Mouse (Mus musculus) heart, adult 2 months (tissue): ENCODE data around the gene Mettl8. TPM values are rescaled to one million over a fixed set of nuclear protein-coding genes. Genes with fewer than 3 reads are reported as not detected.

Experiments
- DNase-seq, 2 experiments: peaks; one replicate each; pipeline ENCODE4 v3.0.0; 2021
- H3K27ac ChIP-seq: fragments of 200-600 bp; 2 replicates; pipeline ENCODE4 v1.8.1; 2022
- H3K27me3 ChIP-seq: fragments of 200-500 bp; 2 replicates; pipeline ENCODE4 v1.6.1; 2012; ENCODE audit warnings: mild to moderate bottlenecking, low read length, inconsistent platforms, mixed read lengths; ENCODE audit not compliant: control insufficient read depth, insufficient read depth
- H3K36me3 ChIP-seq: fragments of 200-500 bp; 2 replicates; pipeline ENCODE4 v1.6.1; 2012; ENCODE audit warnings: low read length, inconsistent platforms; ENCODE audit not compliant: control insufficient read depth, insufficient read depth
- H3K4me1 ChIP-seq: fragments of 200-500 bp; 2 replicates; pipeline ENCODE4 v1.6.1; 2011; ENCODE audit warnings: low read length; ENCODE audit not compliant: control insufficient read depth, insufficient read depth
- H3K4me3 ChIP-seq: fragments of 200-600 bp; 2 replicates; pipeline ENCODE4 v1.8.1; 2022
- H3K79me2 ChIP-seq: fragments of 200-500 bp; replicated peaks from 2 replicates; pipeline ENCODE4 v1.6.1; 2012; ENCODE audit warnings: mild to moderate bottlenecking, inconsistent platforms, low read length, moderate library complexity, mixed read lengths; ENCODE audit not compliant: control insufficient read depth, insufficient read depth
- H3K9ac ChIP-seq: fragments of 200-500 bp; 2 replicates; pipeline ENCODE4 v1.6.1; 2012; ENCODE audit warnings: low read depth, mild to moderate bottlenecking, control low read depth, inconsistent platforms, low read length, mixed read lengths
- CTCF ChIP-seq: fragments of 200-600 bp; IDR thresholded peaks from 2 replicates; pipeline ENCODE4 v1.8.1; 2022; ENCODE audit warnings: antibody characterized with exemption, mild to moderate bottlenecking, moderate library complexity
- EP300 ChIP-seq: fragments of 200-500 bp; IDR thresholded peaks from 2 replicates; pipeline ENCODE4 v1.6.1; 2011; ENCODE audit warnings: low read depth, low read length, control low read depth; ENCODE audit not compliant: insufficient read depth
- POLR2A ChIP-seq: fragments of 200-500 bp; IDR thresholded peaks from 2 replicates; pipeline ENCODE4 v1.6.1; 2011; ENCODE audit warnings: mild to moderate bottlenecking, low read depth, low read length, control low read depth; ENCODE audit not compliant: insufficient read depth
- WGBS: fragments of 180-500 bp; shearing (Covaris S2); methylation state at CpG from one replicate; pipeline ENCODE4 v1.1.7; 2018; 5-methylcytosine and 5-hydroxymethylcytosine counted together
- intact Hi-C: fragments of 180-260 bp; cut with DNase I; formaldehyde crosslinking; loops from one replicate; pipeline ENCODE4 v1.15.1; 2025
- polyA plus RNA-seq: library from polyadenylated mRNA; depleted of rRNA; stranded (reverse); fragments of >200 nt; gene quantifications from 2 replicates; pipeline ENCODE4 v1.2.3, GENCODE M21; 2012
- total RNA-seq, 2 experiments: library from RNA; stranded (reverse); gene quantifications; 2 replicates each; pipeline ENCODE4 v1.2.3; 2021

Gene Mettl8
- total and polyA plus RNA-seq, 3 experiments = 3.2 to 4.6 (median 4.3) TPM

DNA sequence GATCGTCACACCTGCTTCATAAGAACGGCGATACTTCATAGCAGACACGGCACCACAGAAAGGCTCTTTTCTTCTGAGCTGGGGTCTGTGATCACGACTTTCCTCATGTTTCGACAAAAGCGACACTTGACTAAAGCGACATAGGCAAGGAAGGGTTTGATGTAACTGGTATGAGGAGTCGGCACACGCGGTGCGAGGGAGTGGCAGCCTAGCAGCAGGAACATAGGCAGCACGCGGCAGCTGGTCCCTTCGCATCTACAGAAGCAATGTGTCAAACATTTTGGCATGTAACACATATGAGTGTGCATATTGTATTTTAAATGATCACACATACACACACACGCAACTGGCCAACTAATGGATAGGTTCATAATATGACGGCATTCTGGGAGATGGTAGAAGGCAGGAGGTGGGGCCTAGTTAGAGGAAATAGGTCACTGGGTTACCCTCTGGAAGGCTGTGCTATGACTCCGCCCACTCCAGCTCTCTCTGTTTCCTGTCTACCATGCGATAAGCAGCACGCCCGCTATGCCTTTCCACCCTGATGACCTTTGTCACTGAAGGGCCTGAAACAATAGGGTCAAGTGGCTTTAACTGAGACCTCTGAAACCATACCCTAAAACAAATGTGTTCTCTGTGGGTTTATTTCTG, 116.4 kb downstream of the Mettl8 start:
- no peaks in the 10 kb centered on the region for H3K4me1 ChIP-seq
- 80% methylated on average over 21 of the region's 21 CpGs for WGBS
- no peak overlapping the region for H3K9ac ChIP-seq
- no peaks in the 10 kb centered on the region for H3K36me3 ChIP-seq
- TF ChIP-seq CTCF (no peak), POLR2A (no peak), EP300 (no peak)
- peak in 1 of 2 experiments; percentile 7 for DNase-seq
- no peaks in the 10 kb centered on the region for H3K79me2 ChIP-seq
- no peaks in the 10 kb centered on the region for H3K27me3 ChIP-seq
- H3K4me3 ChIP-seq = no peak overlapping the region
- intact Hi-C loops = no loop called here
- no peak overlapping the region for H3K27ac ChIP-seq

DNA sequence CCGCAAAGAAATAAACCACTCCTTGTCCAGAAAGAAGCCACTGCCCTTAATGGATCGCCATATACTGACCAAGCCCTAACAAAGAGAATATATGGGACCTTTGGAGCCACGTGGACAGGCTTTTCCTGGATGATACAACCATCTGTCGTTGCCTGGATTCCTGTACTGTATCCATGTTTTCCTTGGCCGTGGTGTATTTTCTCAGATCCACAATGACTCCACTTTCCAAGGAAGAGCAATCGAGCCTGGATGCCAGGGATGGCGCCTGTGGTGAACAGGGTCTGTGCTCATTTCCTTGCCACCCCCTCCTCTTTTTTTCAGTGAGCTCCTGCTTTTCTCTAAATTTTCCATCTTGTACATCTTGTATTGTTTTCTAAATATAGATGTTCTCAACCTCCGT, 120.6 kb downstream of the Mettl8 start:
- no peak overlapping the region for H3K9ac ChIP-seq
- intact Hi-C loops = no loop called here
- H3K36me3 ChIP-seq = no peaks in the 10 kb centered on the region
- H3K27me3 ChIP-seq = no peaks in the 10 kb centered on the region
- no peak overlapping the region for H3K27ac ChIP-seq
- TF ChIP-seq POLR2A (no peak), EP300 (no peak), CTCF (no peak)
- no peak overlapping the region for H3K4me3 ChIP-seq
- H3K4me1 ChIP-seq = peaks cover 2% of the 10 kb centered on the region; the same call in 1 of the 2 replicates
- no peak for DNase-seq
- H3K79me2 ChIP-seq = no peaks in the 10 kb centered on the region
- WGBS = 39% methylated on average over 8 of the region's 8 CpGs

DNA sequence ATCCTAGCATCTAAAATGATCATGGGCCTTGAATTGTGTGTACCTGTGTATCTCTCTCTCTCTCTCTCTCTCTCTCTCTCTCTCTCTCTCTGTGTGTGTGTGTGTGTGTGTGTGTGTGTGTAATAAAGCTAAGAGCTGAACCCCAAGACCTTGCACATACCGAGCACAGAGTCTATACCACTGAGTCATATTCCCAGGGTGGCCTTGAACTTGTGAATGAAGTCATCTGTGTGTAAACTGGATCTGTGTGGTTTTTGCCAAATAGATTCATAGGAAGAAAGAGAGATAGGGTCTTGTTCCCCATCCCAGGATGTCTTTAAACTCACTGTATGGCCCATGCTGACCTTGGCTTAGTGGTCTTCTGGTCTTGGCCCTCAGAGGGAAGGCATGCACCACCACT, 121.9 kb downstream of the Mettl8 start:
- intact Hi-C loops = no loop called here

DNA sequence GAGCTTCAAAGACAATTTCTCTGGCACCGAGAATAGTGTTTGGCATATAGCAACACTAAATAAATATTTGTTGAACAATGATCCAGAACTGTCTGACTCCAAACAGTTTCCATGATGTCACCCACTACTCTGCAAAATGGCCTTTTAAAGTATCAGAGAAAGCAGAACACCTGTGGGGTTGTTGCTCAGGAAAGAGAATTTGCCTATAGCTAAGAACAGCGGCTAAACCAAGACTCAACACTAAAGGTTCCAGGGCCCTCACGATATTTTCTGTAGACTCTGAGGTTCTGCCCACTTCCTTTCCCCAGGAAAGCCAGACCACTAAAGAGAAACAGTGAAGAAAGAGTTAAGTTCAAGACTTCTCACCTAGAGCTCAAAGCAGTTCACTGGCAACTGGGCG, 122.4 kb downstream of the Mettl8 start:
- DNase-seq = no peak
- Histone ChIP-seq H3K4me3 (no peak overlapping the region), H3K9ac (no peak overlapping the region), H3K79me2 (no peaks in the 10 kb centered on the region), H3K36me3 (no peaks in the 10 kb centered on the region), H3K27me3 (no peaks in the 10 kb centered on the region), H3K4me1 (peaks cover 2% of the 10 kb centered on the region; the same call in 1 of the 2 replicates), H3K27ac (no peak overlapping the region)
- TF ChIP-seq POLR2A (no peak), CTCF (no peak), EP300 (no peak)
- 80% methylated on average over 4 of the region's 4 CpGs for WGBS
- intact Hi-C loops = no loop called here

More for the DNA sequence above, 121.9 kb downstream of the Mettl8 start:
- H3K4me1 ChIP-seq = peaks cover 2% of the 10 kb centered on the region; the same call in 1 of the 2 replicates
- no peak for DNase-seq
- no peak overlapping the region for H3K9ac ChIP-seq
- no peaks in the 10 kb centered on the region for H3K36me3 ChIP-seq
- no peaks in the 10 kb centered on the region for H3K27me3 ChIP-seq
- no peak overlapping the region for H3K27ac ChIP-seq
- no peaks in the 10 kb centered on the region for H3K79me2 ChIP-seq
- TF ChIP-seq EP300 (no peak), CTCF (no peak), POLR2A (no peak)
- no peak overlapping the region for H3K4me3 ChIP-seq
- 95% methylated on average over 1 of the region's 1 CpGs for WGBS

DNA sequence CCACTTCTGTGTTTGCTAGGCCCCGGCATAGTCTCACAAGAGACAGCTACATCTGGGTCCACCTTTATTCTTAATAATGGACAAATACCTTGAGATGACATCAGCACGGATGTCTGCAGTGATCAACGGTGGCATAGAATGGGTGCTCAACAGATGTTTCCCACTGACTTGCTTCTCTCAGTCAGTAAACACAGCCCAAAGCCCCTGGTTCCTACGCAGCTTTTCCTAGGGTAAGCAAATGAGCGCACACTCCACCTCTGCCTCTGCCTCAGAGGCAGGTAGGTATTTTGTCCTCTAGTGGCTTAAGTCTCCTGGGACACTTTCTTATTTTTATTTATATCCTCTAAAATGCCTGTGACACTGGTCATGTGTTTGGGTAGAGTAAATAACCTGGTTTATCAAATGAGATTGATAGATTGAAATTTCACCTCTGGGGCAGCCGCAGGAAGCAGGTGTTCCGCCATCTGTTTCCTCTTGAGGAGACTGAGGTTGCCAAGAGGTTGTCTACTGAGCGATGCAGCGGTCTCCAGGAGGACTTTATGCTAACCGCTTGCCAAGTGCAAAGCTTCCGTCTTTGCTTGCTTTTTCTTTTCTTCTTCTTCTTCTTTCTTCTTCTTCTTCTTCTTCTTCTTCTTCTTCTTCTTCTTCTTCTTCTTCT, 124.6 kb downstream of the Mettl8 start:
- H3K9ac ChIP-seq = no peak overlapping the region
- peaks cover 2% of the 10 kb centered on the region; the same call in 1 of the 2 replicates for H3K4me1 ChIP-seq
- peak in 1 of 2 experiments; percentile 18 for DNase-seq
- no peaks in the 10 kb centered on the region for H3K36me3 ChIP-seq
- H3K79me2 ChIP-seq = no peaks in the 10 kb centered on the region
- no peaks in the 10 kb centered on the region for H3K27me3 ChIP-seq
- no peak for TF ChIP-seq EP300
- TF ChIP-seq POLR2A = no peak
- TF ChIP-seq CTCF = no peak
- 48% methylated on average over 11 of the region's 11 CpGs for WGBS
- intact Hi-C loops = no loop called here
- H3K27ac ChIP-seq = no peak overlapping the region
- H3K4me3 ChIP-seq = no peak overlapping the region

DNA sequence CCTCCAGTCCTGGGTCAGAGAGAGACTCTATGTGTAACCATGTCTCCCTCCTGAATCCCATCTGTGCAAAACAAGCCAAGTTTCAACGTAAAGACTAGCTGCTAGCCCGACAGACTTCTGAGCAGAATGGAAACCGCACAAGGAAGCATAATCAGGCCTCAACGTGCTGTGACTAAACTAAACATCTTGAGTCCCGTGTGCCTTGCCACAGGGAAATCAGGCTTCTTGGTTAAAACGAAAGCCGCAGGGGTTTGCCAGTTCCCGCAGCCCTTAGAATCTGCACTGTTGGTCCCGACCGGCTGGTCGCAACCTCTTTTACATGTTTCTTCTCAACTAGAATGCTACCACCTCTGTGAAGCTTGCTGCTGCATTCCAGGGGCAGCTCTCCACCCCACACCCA, 125.7 kb downstream of the Mettl8 start:
- Histone ChIP-seq H3K9ac (no peak overlapping the region), H3K27ac (no peak overlapping the region), H3K36me3 (no peaks in the 10 kb centered on the region), H3K79me2 (no peaks in the 10 kb centered on the region), H3K4me1 (peaks cover 2% of the 10 kb centered on the region; the same call in 1 of the 2 replicates), H3K4me3 (no peak overlapping the region), H3K27me3 (no peaks in the 10 kb centered on the region)
- TF ChIP-seq POLR2A (no peak), EP300 (no peak), CTCF (no peak)
- intact Hi-C loops = no loop called here
- 90% methylated on average over 11 of the region's 11 CpGs for WGBS
- DNase-seq = no peak
